Mouse (Mus musculus) thymus, postnatal 10 days (tissue): Measurements from ENCODE around the gene Myo16.

Experiments used
- DNase-seq, 2 experiments: peaks; one replicate each; pipeline ENCODE4 v3.0.0; 2021; ENCODE audit warnings: low spot score in 2 of 2

The Myo16 gene

DNA sequence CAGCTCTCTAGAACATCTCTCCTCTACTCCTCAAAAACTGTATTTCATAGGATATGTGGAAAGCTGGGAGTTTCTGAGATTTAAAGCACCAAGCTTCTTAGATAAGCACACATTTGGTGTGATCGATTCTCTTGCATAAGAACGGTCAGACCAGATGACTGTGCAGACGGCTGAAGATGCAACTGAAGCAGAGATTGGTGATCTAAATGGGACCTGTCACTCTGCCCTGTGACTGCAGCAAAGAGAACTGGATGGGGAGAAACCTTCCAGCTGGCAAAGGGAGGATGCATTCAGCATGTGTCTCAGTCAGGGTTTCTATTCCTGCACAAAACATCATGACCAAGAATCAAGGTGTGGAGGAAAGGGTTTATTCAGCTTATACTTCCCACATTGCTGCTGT lies 318.7 kb downstream of the Myo16 start:
- no peak for DNase-seq

DNA sequence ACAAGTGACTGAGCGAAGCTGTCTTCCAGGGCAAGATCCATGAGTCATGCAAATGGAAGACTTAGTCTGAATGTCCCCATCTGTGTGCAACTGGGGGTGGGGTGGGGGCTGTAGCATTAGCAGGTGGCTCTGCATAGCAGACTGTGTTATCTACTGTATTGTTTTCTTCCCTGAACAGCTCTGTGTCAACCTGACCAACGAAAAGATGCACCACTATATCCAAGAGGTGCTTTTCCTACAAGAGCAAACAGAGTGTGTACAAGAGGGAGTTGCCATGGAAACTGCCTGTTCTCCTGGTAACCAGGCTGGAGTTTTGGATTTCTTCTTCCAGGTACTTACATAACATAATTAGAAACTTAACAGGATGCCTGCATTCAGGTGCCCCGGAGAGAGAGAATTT lies 320.7 kb downstream of the Myo16 start:
- DNase-seq: no peak

DNA sequence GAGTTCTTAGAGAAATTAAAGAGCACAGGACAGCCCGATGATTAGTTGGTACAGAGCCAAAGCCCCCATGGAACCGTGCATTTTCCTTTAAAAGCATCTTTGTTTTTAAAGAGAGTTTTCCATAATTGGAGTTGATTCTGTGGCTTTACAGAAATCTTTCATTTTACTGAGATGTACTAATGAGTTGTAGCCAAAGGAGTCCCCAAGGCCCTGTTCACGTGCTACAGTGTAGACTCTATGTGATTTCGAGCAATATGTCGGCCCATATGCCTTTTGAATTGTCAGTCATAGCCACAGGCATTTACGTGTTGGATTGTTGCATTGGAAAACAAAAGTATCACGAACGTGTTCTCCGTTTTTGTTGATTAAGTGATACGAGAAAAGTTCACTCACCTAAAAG lies 325.3 kb downstream of the Myo16 start:
- no peak for DNase-seq

DNA sequence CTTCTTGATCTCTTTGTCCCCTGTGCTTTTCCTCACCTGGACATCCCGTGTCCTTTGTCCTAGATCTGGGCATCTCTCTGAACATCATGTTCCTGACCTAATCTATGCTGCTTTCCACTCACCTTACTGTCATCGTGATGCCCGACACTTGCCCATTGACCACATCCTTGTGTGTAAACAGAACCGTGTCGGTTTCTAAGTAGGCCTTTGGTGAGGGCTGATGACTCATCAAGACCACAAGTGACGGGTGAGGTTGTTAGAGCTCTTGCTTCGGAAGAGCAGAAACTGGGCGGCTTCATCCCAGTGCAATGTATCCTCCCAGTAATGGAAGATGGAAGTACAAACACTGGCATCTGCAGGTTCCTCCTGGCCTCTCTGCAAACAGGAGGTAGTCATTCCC lies 327.1 kb downstream of the Myo16 start:
- DNase-seq: no peak

DNA sequence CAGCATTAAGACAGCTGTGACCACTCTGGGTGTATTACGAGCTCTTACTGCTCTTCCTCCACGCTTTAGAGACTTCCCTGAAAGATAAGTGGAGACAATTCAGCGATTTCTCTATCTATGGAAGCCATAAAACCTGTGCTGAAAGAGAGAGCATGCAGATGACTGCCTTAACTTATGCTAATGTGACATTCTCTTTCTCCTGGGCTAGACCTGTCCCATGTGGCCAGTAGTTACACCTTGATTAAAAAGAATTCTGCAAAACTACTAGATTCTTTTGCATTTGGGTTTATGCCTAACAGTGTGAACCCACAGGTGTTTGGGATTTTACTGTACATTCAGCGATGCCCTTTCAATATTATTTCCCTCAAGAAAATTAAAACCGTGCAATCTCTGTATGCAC lies 328.4 kb downstream of the Myo16 start:
- no peak for DNase-seq

DNA sequence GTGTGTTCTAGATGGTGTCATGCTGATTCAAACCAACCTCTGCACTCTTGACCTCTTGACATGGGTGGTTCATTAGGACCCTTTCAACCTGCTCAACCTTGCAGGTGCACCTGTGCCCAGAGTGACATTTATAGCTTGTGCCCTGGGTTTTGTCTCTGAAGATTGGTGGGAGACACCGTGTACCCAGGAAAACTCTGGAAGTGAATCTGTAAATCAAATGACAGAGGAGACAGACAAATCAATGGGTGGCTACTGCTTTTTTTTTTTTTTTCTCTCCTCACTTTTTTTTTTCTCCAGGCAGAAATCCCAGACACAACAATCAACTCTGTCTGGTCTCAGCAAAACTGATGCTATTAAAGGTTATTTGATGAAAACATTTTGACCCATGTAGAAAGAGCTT lies 329.2 kb downstream of the Myo16 start:
- no peak for DNase-seq

DNA sequence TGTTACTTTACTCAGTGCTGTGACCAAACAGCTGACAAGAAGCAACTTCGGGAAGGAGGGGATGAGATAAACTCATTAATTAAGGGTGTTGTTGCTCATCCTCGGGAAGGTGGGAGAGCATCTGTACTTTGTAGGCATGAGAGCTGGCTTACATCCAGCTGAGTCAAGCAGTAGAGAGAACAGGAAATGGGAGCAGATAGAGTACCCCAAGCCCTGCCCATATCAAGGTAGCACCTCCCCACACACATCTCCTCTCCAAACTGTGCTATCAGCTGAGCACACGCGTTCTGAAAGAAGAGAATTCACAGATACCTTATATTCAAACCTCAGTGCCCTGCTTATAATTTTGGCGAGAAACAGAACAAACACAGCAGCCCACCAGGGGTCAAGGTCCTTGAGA lies 330.1 kb downstream of the Myo16 start:
- no peak for DNase-seq

DNA sequence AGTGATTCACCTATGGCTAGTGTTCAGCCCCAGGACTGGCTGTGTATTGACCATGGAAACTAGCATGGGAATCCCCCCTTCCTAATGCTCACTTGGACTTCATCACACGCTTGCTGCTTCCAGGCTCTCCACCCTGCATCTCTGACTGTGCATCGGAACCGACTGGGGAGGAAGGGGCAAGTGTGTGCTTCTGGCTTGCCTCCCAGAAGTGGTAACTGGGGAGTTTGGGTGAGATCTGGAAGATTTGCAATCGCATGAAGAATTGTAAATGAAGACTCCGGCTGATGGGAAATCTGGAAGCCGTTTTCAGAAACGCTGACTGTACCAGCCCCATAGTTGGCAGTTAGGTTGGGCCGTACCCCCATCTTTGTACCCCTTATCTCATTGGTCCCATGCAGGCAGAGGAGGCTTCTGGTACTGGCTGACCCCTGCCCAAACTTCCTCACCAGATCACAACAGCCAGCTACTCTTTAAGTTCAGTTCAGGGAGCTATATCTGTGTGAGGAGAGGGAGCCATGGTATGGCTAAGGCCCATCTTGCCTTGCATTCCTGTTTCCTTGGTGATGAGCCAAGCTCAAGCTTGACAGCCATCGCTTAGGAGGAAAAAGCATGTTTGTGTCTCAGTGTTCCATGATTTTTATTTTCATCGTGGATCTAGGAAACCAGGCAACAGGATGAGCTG lies 336.2 kb downstream of the Myo16 start:
- DNase-seq: no peak

DNA sequence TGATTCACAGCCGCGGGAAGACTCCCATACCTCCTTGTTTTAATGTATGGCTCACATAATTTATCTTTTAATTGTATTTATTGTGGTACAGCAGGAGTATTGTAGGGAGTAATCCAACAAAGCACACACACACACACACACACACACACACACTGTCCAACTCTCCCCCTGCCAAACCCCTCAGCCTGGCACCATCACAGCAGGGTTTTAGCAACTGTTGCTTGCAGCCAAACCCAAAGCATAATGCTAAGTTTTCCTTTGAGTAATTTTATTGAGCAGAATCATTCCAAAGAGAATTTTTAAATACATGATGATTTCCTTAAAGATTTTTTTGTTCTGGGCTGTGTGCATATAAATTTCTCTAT lies 336.7 kb downstream of the Myo16 start:
- DNase-seq: no peak

DNA sequence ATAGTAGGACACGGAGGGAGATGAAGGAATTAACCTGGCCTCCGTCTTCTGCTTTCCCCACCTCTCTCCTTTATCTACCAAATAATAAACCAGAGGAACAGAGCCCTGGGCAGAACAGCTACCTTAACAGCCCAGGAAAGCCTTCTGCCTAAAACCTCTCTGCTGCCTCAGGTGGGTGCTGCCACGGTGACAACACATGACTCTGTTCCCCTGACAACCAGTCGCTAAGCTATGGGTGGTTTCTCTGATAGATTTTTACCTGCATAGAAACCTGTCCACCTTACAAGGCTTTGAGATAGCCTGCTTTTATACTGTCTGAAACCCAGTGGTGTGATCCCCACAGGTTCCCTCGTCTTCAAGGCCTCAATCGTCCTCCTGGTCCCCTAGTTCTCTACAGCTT lies 337.2 kb downstream of the Myo16 start:
- DNase-seq: no peak

DNA sequence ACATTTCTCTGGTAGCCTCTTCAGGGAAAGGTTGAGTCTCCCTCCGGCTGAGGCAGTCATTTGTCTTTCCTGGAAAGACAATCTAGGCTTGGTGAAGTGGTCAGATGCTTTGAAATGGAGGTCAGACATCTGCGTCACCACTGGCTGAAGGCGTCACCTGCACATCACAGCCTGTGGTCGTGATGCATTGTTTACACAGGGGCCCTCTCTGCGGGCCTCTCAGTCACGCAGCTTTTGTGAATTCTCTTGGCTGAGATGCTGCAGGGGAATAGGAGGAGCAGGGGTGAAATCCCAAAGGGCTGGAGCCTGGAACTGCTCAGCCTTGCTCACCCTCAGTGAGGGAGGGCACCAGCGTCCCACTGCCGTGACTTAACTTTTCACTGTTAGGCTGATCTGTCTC lies 346.1 kb downstream of the Myo16 start:
- DNase-seq: no peak

DNA sequence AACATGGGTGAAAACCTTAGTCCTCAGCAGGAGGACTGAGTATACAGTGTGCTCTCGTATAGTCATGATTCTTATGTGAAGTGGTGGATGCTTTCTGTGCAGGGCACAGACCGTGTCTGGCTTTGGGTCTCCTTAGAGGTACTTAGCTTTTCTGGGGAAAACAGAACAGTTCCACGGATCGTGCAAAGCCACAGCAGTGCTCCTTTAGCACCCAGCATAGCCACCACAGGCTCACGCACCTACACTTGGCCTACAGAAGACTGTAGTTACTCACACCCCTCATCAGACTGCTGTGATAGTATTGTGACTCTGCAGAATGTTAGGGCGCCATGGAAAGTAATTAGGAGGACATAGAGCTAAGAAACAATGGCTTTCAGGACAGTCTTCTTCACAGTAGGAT lies 346.8 kb downstream of the Myo16 start:
- no peak for DNase-seq

DNA sequence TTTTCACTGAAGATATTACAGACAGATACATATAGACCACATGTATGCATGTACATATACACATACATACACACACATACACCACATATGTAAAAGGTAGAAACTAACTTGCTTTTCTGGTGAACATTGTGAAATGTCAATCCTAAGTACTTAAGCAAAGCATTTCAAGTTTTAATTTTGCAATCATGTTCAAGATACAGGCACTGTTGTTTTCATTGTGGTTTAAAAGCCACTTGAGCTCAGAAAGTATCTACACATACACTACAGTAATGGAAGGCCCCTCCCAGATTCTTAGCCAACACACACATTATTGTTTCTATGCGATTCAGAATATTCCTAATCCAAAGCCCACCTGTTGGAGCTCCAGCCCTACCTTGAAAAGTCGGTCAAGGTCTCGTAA lies 348.0 kb downstream of the Myo16 start:
- DNase-seq: no peak

DNA sequence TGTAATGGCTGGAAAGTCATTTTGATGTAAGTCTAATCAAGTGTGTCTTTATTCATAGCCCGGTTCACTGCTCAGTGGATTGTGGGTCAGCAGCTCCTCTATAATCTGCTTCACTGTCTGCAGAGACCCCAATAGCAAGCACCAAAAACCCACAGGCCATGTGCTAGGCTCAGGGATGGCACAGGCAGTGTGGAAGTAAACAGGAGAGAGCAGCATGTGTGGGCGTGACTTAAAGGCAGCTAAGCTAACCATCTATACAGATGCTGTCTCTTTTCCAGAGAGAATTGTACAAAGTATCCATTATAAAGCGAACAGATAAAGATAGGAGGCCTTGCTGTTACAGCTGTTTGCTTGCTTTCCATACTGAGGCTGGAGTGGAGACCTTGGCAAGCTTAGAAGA lies 358.4 kb downstream of the Myo16 start:
- no peak for DNase-seq

DNA sequence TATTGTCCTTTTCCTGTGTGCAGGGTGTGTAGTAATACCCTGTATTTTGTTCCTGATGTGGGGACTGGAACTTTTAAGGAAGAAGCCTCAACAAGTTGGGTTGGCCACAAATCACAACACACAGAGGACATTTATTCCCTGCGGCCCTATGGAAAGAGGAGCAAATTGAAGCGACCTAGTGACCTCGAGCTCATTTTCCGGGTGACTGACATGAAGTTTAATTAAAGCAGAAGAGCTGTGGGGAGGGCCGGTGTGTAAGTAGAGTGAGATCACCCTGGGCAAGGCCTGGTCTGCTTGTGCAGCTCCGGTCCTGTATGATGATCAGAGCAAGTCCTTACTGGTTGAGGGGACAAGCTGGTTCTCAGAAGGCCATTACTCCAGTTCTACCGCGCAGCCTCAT lies 363.7 kb downstream of the Myo16 start:
- no peak for DNase-seq

DNA sequence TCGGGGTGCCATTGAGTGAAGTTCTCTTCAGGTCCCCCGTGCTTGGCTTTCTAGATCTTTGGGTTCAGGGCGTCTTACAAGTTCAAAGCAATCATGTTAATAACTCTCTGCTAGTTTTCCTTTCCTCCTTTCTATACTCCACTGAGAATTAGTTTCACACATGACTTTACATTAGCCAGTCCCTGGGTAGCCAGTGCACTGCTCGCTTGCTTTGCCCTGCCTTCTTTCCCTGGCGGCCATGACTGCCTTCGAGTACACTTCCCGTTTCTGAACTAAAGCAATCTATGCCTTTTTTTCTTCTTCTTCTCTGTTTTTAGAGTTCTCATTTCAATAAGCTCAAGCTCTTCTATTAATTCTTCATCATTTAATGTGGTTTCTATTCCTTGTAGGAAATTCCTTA lies 365.6 kb downstream of the Myo16 start:
- DNase-seq: no peak

DNA sequence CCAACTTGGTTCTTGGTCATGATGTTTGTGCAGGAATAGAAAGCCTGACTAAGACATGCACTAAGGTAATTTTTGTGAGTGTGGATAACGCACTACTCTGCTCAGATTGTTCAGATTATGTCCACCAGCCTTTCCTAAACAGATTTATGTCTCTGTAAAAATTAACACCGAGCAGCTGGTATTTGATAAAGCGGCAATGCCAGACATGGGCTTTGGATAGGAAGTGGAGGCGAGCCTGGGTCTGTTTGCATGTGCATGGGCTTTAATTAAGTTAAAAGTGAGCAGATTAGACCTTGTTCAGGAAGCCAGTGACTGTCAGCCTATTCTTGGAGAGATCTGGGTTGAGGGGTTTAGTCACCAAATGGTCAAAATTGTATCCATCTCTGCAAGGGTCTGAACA lies 367.8 kb downstream of the Myo16 start:
- no peak for DNase-seq

DNA sequence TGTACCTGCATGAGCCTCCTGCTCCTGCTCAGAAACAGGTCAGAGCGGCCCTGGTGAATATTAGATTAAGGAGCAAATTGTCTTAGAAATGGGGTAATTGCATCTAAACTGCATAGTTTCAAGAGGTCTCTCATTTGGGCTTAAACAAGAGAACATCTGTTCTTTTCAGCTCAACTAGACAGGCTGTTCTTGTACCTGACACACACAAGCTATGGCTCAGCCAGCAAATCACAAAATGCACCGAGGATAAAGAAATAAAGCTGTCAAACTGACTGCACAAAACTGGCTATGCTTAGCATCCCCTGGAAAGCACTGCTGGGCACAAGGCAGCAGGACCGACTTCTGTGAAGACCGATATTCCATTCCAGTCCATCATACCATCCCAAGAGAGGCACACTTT lies 372.0 kb downstream of the Myo16 start:
- DNase-seq: no peak

DNA sequence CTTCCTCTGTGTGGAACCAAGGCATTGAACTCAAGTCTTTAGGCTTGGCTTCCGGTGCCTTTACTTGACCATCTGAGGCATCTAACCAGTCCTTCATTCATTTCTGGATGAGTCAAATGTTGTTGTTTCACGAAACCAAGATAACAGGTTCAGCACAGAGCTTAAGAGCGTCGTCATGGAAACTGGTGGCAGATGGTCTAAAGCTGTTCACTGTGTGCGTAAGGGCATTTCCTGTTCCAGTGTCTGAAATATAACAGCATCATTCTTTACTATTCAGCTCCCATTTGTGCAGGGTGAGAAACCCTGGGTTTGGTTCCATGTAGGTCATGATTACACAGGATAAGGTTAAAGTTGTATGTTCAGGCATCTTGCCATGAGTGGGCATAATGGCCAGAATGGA lies 372.9 kb downstream of the Myo16 start:
- no peak for DNase-seq

DNA sequence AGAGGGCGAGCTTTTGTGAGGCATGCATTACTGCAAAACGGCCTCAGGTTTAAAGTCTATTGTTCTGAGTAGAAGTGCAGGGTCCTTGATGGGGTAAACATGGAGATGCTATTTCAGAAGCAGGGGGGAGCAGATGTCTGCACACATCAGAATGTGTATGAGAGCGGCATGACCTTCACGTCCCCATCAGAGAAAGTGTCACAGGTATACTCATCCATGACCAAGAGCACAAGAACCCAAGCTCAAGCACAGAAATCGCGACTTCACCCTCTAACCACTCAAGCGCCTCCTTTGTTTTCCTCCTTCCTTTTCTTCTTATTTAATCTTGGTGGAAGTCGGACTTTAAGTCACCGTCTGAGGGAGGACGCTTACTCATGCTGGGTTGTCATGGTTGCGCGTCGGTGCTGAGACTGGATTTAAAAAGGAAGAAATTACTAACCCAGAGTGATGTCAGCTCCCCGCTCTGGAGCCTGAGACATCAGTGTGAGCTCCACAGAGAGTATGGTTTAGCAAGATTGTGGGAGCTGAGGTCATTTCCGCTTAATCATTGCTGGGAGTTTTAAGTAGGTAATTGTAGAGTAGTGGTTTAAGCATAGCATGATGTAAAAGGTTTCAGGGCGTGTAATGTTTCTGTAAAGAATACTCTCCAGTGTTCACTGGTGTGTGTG lies 381.0 kb downstream of the Myo16 start:
- DNase-seq: no peak

DNA sequence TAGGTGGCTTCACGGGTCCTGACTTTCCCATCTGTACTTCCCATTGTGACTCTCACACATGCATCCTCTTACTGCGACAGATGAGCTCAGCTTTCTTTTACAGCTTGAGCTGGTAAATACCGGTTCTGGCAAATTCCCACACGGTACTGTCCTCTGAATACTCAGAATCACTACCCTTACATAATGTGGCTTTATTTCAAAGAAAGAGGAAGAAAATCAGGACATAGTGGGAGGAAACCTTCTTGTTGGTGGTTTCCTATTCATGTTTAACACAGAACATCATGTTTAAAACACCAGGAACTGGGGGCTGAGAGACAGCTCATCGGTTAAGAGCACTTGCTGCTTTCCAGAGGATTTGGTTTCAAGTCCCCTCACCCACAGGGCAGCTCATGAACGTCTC lies 384.6 kb downstream of the Myo16 start:
- no peak for DNase-seq

DNA sequence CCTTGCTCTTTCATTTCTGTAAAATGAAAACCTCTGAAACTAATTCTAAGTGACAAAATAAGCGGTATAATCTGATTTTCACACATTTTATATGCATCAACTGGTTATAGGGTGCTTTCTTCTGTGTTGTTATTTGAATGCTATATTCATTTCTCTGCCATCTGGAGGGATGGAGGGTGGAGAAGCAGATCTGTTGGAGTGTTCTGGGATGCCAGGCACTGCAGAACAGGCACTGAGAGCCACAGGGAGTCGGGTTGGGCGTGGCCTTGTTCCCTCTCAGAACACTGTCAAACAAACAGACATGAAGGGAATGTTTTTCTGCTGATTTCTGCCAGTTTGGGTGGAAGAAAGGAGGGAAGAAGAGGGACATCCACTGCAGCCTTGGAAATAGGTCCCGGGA lies 386.0 kb downstream of the Myo16 start:
- DNase-seq: no peak

DNA sequence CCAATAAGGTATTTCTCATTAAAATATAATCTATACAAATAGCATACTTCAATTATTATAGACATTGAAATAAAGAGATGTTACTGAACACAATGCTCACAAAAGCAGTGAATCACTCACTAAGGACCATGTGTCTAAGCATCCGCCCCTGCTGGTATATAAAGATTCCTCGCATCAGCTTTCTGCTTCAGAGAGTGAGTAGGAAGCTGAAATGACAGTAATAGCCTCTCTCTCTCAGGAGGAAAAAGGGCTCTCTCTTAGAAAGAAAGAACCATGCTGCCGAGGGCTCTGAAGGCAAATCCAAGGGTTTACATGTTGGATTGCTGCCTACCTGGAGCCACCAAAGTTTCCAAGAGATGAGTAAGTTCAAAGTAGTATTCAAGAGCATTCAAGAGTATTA lies 392.2 kb downstream of the Myo16 start:
- no peak for DNase-seq

DNA sequence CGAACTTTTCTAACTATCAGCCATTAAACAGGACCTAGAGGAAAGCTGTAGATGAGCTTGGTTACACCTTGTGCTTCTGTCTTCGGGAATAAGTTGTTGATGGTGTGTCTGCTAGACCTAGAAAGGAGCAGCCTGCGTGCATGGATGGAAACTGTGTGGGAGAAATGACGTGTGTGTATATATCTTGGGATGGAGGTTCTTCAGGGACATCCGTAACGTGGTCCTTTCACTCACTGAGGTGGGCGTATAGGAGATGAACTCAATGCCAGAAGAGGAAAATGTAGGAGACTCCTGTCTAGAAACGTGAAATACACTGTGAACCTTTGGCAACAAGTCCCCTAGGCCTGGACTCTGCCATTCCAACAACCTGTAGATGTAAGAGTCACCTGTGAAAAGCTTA lies 392.8 kb downstream of the Myo16 start:
- no peak for DNase-seq
